ENCODE assay signal across 8 mouse cellular contexts in the genomic region with DNA sequence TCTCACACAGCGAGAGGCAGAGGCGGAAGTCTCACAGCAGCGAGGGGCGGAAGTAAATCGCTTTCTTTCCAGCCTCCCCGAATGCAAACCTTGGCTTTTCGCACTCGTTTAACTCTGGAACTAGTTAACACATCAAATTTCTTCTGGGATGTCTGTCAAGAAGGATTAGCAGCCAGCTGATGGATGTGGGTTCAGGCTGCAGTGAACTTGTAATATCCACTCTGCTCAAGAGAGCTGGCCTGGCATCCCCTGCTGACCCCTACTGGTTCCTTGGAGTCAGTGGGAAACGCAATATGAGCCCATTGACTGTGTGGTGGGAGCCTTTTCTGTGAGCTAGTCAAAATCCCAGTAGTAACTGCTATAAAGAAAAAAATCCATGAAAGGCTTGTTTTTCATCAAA.
DNase-seq lines count a peak whose midpoint lies in the region; ATAC-seq lines count a peak whose summit lies in the region.

No protein-coding gene starts in this region.

- no peaks in the 10 kb centered on the region for H3K36me3 ChIP-seq in hindbrain, embryonic 14.5 days (replicated peaks; ENCODE audit: control insufficient read depth, insufficient read depth)
- H3K36me3 ChIP-seq in midbrain, embryonic 12.5 days: no peaks in the 10 kb centered on the region

- peak overlapping the region; percentile 34 for H3K4me2 ChIP-seq in hindbrain, embryonic 14.5 days (replicated peaks)
- peak overlapping the region; percentile 39 for H3K4me2 ChIP-seq in midbrain, embryonic 12.5 days (replicated peaks)

- peak; percentile 10 for DNase-seq in gastrocnemius, postnatal 10 days
- no peak for DNase-seq in gastrocnemius, adult 8-10 months (ENCODE audit: low spot score in 2 of 2)
- DNase-seq in embryo, embryonic 11 days: peak; percentile 75
- DNase-seq in hindbrain, embryonic 14.5 days (ENCODE audit: low spot score): peak; percentile 41
- no peak for DNase-seq in gastrocnemius, postnatal 25 days
- DNase-seq in right cerebral cortex, postnatal 25 days: no peak

- no peak overlapping the region for H3K4me3 ChIP-seq in hindbrain, embryonic 14.5 days (replicated peaks; ENCODE audit: low read length)
- H3K4me3 ChIP-seq in midbrain, embryonic 12.5 days: peak overlapping the region; percentile 26

- H3K27me3 ChIP-seq in hindbrain, embryonic 14.5 days (ENCODE audit: control insufficient read depth, insufficient read depth, low read length): no peaks in the 10 kb centered on the region
- H3K27me3 ChIP-seq in midbrain, embryonic 12.5 days: peaks cover 9% of the 10 kb centered on the region

- no peak overlapping the region for H3K9ac ChIP-seq in hindbrain, embryonic 14.5 days
- H3K9ac ChIP-seq in midbrain, embryonic 12.5 days (replicated peaks): no peak overlapping the region

- 17% methylated on average over 9 of the region's 9 CpGs for WGBS in hindbrain, embryonic 14.5 days
- 26% methylated on average over 9 of the region's 9 CpGs for WGBS in midbrain, embryonic 12.5 days

- no peak for ATAC-seq in hindbrain, embryonic 14.5 days (ENCODE audit: low FRiP score)
- 0 out of 2 replicates have a peak, but pooled peaks have one; percentile 66 for ATAC-seq in midbrain, embryonic 12.5 days (ENCODE audit: low FRiP score, low read depth)
- ATAC-seq in inflammation-experienced regulatory T-cells, adult 6 months: no peak

- no peak overlapping the region for H3K27ac ChIP-seq in hindbrain, embryonic 14.5 days
- H3K27ac ChIP-seq in midbrain, embryonic 12.5 days (replicated peaks): no peak overlapping the region

- no peaks in the 10 kb centered on the region for H3K9me3 ChIP-seq in hindbrain, embryonic 14.5 days (ENCODE audit: control insufficient read depth, low read length)
- no peaks in the 10 kb centered on the region for H3K9me3 ChIP-seq in midbrain, embryonic 12.5 days

- peaks cover 7% of the 10 kb centered on the region for H3K4me1 ChIP-seq in hindbrain, embryonic 14.5 days (replicated peaks; ENCODE audit: control insufficient read depth, insufficient read depth, low read length)
- H3K4me1 ChIP-seq in midbrain, embryonic 12.5 days: peaks cover 6% of the 10 kb centered on the region

Comparison
In these comparisons a context has a peak if more than half of its experiments do, and no peak if none do; other contexts are left out.
1. DNase-seq: peak in gastrocnemius, postnatal 10 days (single experiment), embryo, embryonic 11 days (single experiment) and hindbrain, embryonic 14.5 days (single experiment); none in gastrocnemius, adult 8-10 months (0 of 2), gastrocnemius, postnatal 25 days (single experiment) and right cerebral cortex, postnatal 25 days (single experiment).